Mouse (Mus musculus) CH12.LX (cell line): ENCODE results near the gene Mctp1. TPM values are rescaled to one million over a fixed set of nuclear protein-coding genes. Genes with fewer than 3 reads are reported as not detected.

Experiments
- DNase-seq: peaks from one replicate; pipeline ENCODE4 v3.0.0-alpha.2; 2013; ENCODE audit errors: extremely low read depth
- H3K27ac ChIP-seq: 2 replicates; pipeline ENCODE4 v1.5.1; 2012; ENCODE audit warnings: low read depth, mild to moderate bottlenecking, control low read depth, moderate library complexity; ENCODE audit not compliant: insufficient read depth
- H3K27me3 ChIP-seq: replicated peaks from 2 replicates; pipeline ENCODE3; 2012; ENCODE audit warnings: inconsistent platforms
- H3K36me3 ChIP-seq, 2 experiments: replicated peaks in 1 of 2; 2 replicates each; pipeline versions ENCODE3 to v1.6.1; 2012; ENCODE audit warnings: inconsistent platforms in 1 of 2, low read length in 1 of 2, mild to moderate bottlenecking in 1 of 2, mixed read lengths in 1 of 2, moderate library complexity in 1 of 2; ENCODE audit not compliant: control insufficient read depth in 1 of 2, insufficient read depth in 1 of 2
- H3K4me1 ChIP-seq, 2 experiments: 2 replicates each; pipeline ENCODE4 v1.6.1; 2012; ENCODE audit warnings: inconsistent platforms in 1 of 2, moderate library complexity in 1 of 2; ENCODE audit not compliant: insufficient read depth in 2 of 2, control insufficient read depth in 1 of 2
- H3K4me2 ChIP-seq: 2 replicates; pipeline ENCODE4 v1.6.1; 2012; ENCODE audit warnings: low read depth, mild to moderate bottlenecking, control low read depth; ENCODE audit not compliant: poor library complexity, insufficient read depth, severe bottlenecking
- H3K4me3 ChIP-seq, 3 experiments: fragments of 150-350 bp in 1 of 3; sonication (generic) in 1 of 3; replicated peaks in 1 of 3; 2 replicates each; pipeline versions ENCODE3 to v1.5.1; 2011 to 2012; ENCODE audit warnings: low read depth in 2 of 3, low read length in 2 of 3, mild to moderate bottlenecking in 2 of 3, moderate library complexity in 2 of 3, control low read depth in 1 of 3, improper control_type of control experiment in 1 of 3, inconsistent platforms in 1 of 3, mixed read lengths in 1 of 3; ENCODE audit not compliant: poor library complexity in 1 of 3
- H3K79me2 ChIP-seq: replicated peaks from 2 replicates; pipeline ENCODE4 v1.6.1; 2012; ENCODE audit warnings: mild to moderate bottlenecking, moderate library complexity; ENCODE audit not compliant: control insufficient read depth, poor library complexity, insufficient read depth, severe bottlenecking; ENCODE audit errors: extremely low read depth
- H3K9ac ChIP-seq: 2 replicates; pipeline ENCODE4 v1.6.1; 2012; ENCODE audit warnings: low read depth, mild to moderate bottlenecking, control low read depth, moderate library complexity; ENCODE audit not compliant: insufficient read depth
- H3K9me3 ChIP-seq: replicated peaks from 2 replicates; pipeline ENCODE3; 2012; ENCODE audit warnings: low read length, inconsistent platforms, mixed read lengths
- BHLHE40 ChIP-seq: IDR thresholded peaks from 2 replicates; pipeline ENCODE4 v1.6.1; 2011; ENCODE audit warnings: mild to moderate bottlenecking, low read depth, low read length, improper control_type of control experiment
- CHD1 ChIP-seq: IDR thresholded peaks from 2 replicates; pipeline ENCODE4 v1.6.1; 2012; ENCODE audit warnings: low read depth, low read length, improper control_type of control experiment, inconsistent platforms
- CHD2 ChIP-seq: IDR thresholded peaks from 2 replicates; pipeline ENCODE4 v1.6.1; 2011; ENCODE audit warnings: low read length, improper control_type of control experiment
- CTCF ChIP-seq, 2 experiments: IDR thresholded peaks in 1 of 2; conservative IDR thresholded peaks in 1 of 2; 2 replicates each; pipeline ENCODE4 v1.5.1; 2011 to 2012; ENCODE audit warnings: low read depth in 2 of 2, low read length in 2 of 2, improper control_type of control experiment in 1 of 2, inconsistent platforms in 1 of 2, mild to moderate bottlenecking in 1 of 2, moderate library complexity in 1 of 2
- E2F4 ChIP-seq: IDR thresholded peaks from 2 replicates; pipeline ENCODE4 v1.6.1; 2011; ENCODE audit warnings: low read depth, low read length, improper control_type of control experiment; ENCODE audit not compliant: insufficient replicate concordance
- ELF1 ChIP-seq: IDR thresholded peaks from 2 replicates; pipeline ENCODE4 v1.6.1; 2014; ENCODE audit warnings: low read depth, mild to moderate bottlenecking, inconsistent platforms, low read length, improper control_type of control experiment
- EP300 ChIP-seq: IDR thresholded peaks from 2 replicates; pipeline ENCODE4 v1.6.1; 2011; ENCODE audit warnings: low read length, improper control_type of control experiment
- ETS1 ChIP-seq: conservative IDR thresholded peaks from 2 replicates; pipeline ENCODE4 v1.6.1; 2012; ENCODE audit warnings: low read depth, mild to moderate bottlenecking, inconsistent platforms, low read length, improper control_type of control experiment, moderate library complexity
- GABPA ChIP-seq: IDR thresholded peaks from 2 replicates; pipeline ENCODE4 v1.6.1; 2012; ENCODE audit warnings: low read depth, low read length, improper control_type of control experiment, inconsistent platforms; ENCODE audit not compliant: insufficient replicate concordance
- HCFC1 ChIP-seq: IDR thresholded peaks from 2 replicates; pipeline ENCODE4 v1.6.1; 2012; ENCODE audit warnings: low read depth, mild to moderate bottlenecking, inconsistent platforms, low read length, improper control_type of control experiment
- IRF4 ChIP-seq: IDR thresholded peaks from 2 replicates; pipeline ENCODE4 v1.6.1; 2014; ENCODE audit warnings: low read depth, mild to moderate bottlenecking, inconsistent platforms, low read length, improper control_type of control experiment
- JUN ChIP-seq: IDR thresholded peaks from 2 replicates; pipeline ENCODE4 v1.6.1; 2011; ENCODE audit warnings: low read depth, mild to moderate bottlenecking, low read length, improper control_type of control experiment, moderate library complexity; ENCODE audit not compliant: insufficient read depth
- JUND ChIP-seq: conservative IDR thresholded peaks from 2 replicates; pipeline ENCODE4 v1.6.1; 2011; ENCODE audit warnings: low read depth, low read length, improper control_type of control experiment
- KAT2A ChIP-seq: IDR thresholded peaks from 2 replicates; pipeline ENCODE4 v1.6.1; 2012; ENCODE audit warnings: low read length, improper control_type of control experiment, inconsistent platforms; ENCODE audit not compliant: insufficient replicate concordance
- MAFK ChIP-seq: IDR thresholded peaks from 2 replicates; pipeline ENCODE4 v1.6.1; 2011; ENCODE audit warnings: low read length, improper control_type of control experiment; ENCODE audit not compliant: insufficient replicate concordance
- MAX ChIP-seq: IDR thresholded peaks from 2 replicates; pipeline ENCODE4 v1.6.1; 2011; ENCODE audit warnings: low read length, improper control_type of control experiment
- MAZ ChIP-seq: IDR thresholded peaks from 2 replicates; pipeline ENCODE4 v1.6.1; 2012; ENCODE audit warnings: low read depth, mild to moderate bottlenecking, inconsistent platforms, low read length, improper control_type of control experiment, moderate library complexity
- MEF2A ChIP-seq: IDR thresholded peaks from 2 replicates; pipeline ENCODE4 v1.6.1; 2014; ENCODE audit warnings: low read depth, mild to moderate bottlenecking, inconsistent platforms, low read length, improper control_type of control experiment, borderline replicate concordance
- MXI1 ChIP-seq: IDR thresholded peaks from 2 replicates; pipeline ENCODE4 v1.6.1; 2011; ENCODE audit warnings: mild to moderate bottlenecking, low read depth, low read length, improper control_type of control experiment
- MYC ChIP-seq: IDR thresholded peaks from 2 replicates; pipeline ENCODE4 v1.6.1; 2011; ENCODE audit warnings: low read depth, mild to moderate bottlenecking, improper control_type of control experiment, low read length
- NELFE ChIP-seq: IDR thresholded peaks from 2 replicates; pipeline ENCODE4 v1.6.1; 2011; ENCODE audit warnings: low read depth, low read length, improper control_type of control experiment
- NRF1 ChIP-seq: IDR thresholded peaks from 2 replicates; pipeline ENCODE4 v1.6.1; 2014; ENCODE audit warnings: low read depth, mild to moderate bottlenecking, inconsistent platforms, low read length, improper control_type of control experiment, moderate library complexity
- PAX5 ChIP-seq: IDR thresholded peaks from 2 replicates; pipeline ENCODE4 v1.6.1; 2012; ENCODE audit warnings: low read length, inconsistent platforms, mixed read lengths
- POLR2A ChIP-seq: IDR thresholded peaks from 2 replicates; pipeline ENCODE4 v1.6.1; 2011; ENCODE audit warnings: low read depth, mild to moderate bottlenecking, improper control_type of control experiment, low read length
- POLR2AphosphoS2 ChIP-seq: IDR thresholded peaks from 2 replicates; pipeline ENCODE4 v1.6.1; 2011; ENCODE audit warnings: low read depth, low read length, improper control_type of control experiment
- RAD21 ChIP-seq: IDR thresholded peaks from 2 replicates; pipeline ENCODE4 v1.6.1; 2011; ENCODE audit warnings: low read depth, mild to moderate bottlenecking, low read length, improper control_type of control experiment, moderate library complexity
- RCOR1 ChIP-seq: conservative IDR thresholded peaks from 2 replicates; pipeline ENCODE4 v1.6.1; 2012; ENCODE audit warnings: low read depth, mild to moderate bottlenecking, inconsistent platforms, low read length, improper control_type of control experiment
- SIN3A ChIP-seq: IDR thresholded peaks from 2 replicates; pipeline ENCODE4 v1.6.1; 2012; ENCODE audit warnings: low read length, improper control_type of control experiment, inconsistent platforms
- SMC3 ChIP-seq: IDR thresholded peaks from 2 replicates; pipeline ENCODE4 v1.6.1; 2011; ENCODE audit warnings: low read depth, low read length, improper control_type of control experiment
- TBP ChIP-seq: conservative IDR thresholded peaks from 2 replicates; pipeline ENCODE4 v1.6.1; 2011; ENCODE audit warnings: low read depth, low read length, improper control_type of control experiment
- TCF12 ChIP-seq: IDR thresholded peaks from 2 replicates; pipeline ENCODE4 v1.6.1; 2014; ENCODE audit warnings: low read depth, mild to moderate bottlenecking, inconsistent platforms, low read length, improper control_type of control experiment
- UBTF ChIP-seq: IDR thresholded peaks from 2 replicates; pipeline ENCODE4 v1.6.1; 2012; ENCODE audit warnings: low read depth, mild to moderate bottlenecking, inconsistent platforms, low read length, improper control_type of control experiment, moderate library complexity
- USF1 ChIP-seq: IDR thresholded peaks from 2 replicates; pipeline ENCODE4 v1.6.1; 2014; ENCODE audit warnings: low read depth, mild to moderate bottlenecking, inconsistent platforms, low read length, improper control_type of control experiment
- USF2 ChIP-seq: conservative IDR thresholded peaks from 2 replicates; pipeline ENCODE4 v1.6.1; 2011; ENCODE audit warnings: low read depth, low read length, improper control_type of control experiment
- ZC3H11A ChIP-seq: IDR thresholded peaks from 2 replicates; pipeline ENCODE4 v1.6.1; 2012; ENCODE audit warnings: low read depth, mild to moderate bottlenecking, inconsistent platforms, low read length, improper control_type of control experiment
- ZKSCAN1 ChIP-seq: IDR thresholded peaks from 2 replicates; pipeline ENCODE4 v1.6.1; 2012; ENCODE audit warnings: low read depth, inconsistent platforms, low read length, improper control_type of control experiment, borderline replicate concordance
- ZMIZ1 ChIP-seq: IDR thresholded peaks from 2 replicates; pipeline ENCODE4 v1.6.1; 2012; ENCODE audit warnings: low read depth, mild to moderate bottlenecking, inconsistent platforms, low read length, improper control_type of control experiment
- ZNF384 ChIP-seq: IDR thresholded peaks from 2 replicates; pipeline ENCODE4 v1.6.1; 2012; ENCODE audit warnings: low read depth, low read length, improper control_type of control experiment, inconsistent platforms
- dilution Hi-C: fragments of 300-500 bp; cut with MboI; formaldehyde crosslinking; loops from 2 replicates; pipeline ENCODE4 v1.14.3; 2020; ENCODE audit warnings: low sequenced_read_pairs; ENCODE audit not compliant: extremely low pct_unique_long_range_greater_than_20kb, extremely low pct_ligation_motif_present
- in situ Hi-C: fragments of 300-500 bp; cut with MboI; formaldehyde crosslinking; loops from 3 replicates; pipeline ENCODE4 v1.14.3; 2019; ENCODE audit warnings: low sequenced_read_pairs, low pct_ligation_motif_present, low pct_unique_long_range_greater_than_20kb, mixed read lengths
- polyA plus RNA-seq: library from polyadenylated mRNA; unstranded; fragments of >175 nt; gene quantifications from 2 replicates; pipeline ENCODE4 v1.2.1, GENCODE M21; 2012; ENCODE audit warnings: low read depth; ENCODE audit not compliant: insufficient read length
- total RNA-seq, 2 experiments: library from RNA; depleted of rRNA; stranded (reverse); fragments of 300-350 nt in 1 of 2; fragments of >200 nt in 1 of 2; gene quantifications; 2 replicates each; pipeline ENCODE4 v1.2.3; 2012 to 2014

Mctp1 gene
- total and polyA plus RNA-seq, 3 experiments, result 3.0 to 5.3 (median 3.7) TPM

GRCm38 (mm10) chr13:76810496-76810939, 426.2 kb downstream of the Mctp1 start:
- in situ Hi-C loops, result no loop called here
- H3K27ac ChIP-seq, result peak overlapping the region; percentile 70
- TF ChIP-seq MYC (peak; percentile 60; the same call in 1 of the 2 replicates), CHD2 (peak; percentile 81), TCF12 (peak; percentile 72), NELFE (no peak), ZKSCAN1 (no peak), MEF2A (peak; percentile 80; the same call in 1 of the 2 replicates), POLR2AphosphoS2 (no peak), ZMIZ1 (peak; percentile 40; the same call in 1 of the 2 replicates), USF1 (no peak), KAT2A (0 out of 2 replicates have a peak, but pooled peaks have one; percentile 58), JUN (peak; percentile 9; the same call in 1 of the 2 replicates), POLR2A (peak; percentile 45), NRF1 (no peak), JUND (0 out of 2 replicates have a peak, but pooled peaks have one; percentile 18), MAZ (peak; percentile 81), SMC3 (no peak), MAX (peak; percentile 57; the same call in 1 of the 2 replicates), MAFK (no peak), EP300 (no peak), HCFC1 (peak; percentile 34; the same call in 1 of the 2 replicates), CTCF (conservative IDR thresholded peaks at IDR 0.05 in 1 of 2, IDR thresholded peaks at IDR 0.05 in 1 of 2; ENCODE audit: low read depth in 2 of 2, low read length in 2 of 2) (no peak), IRF4 (peak; percentile 76), ZNF384 (no peak), E2F4 (no peak), TBP (no peak), ELF1 (peak; percentile 84), ETS1 (peak; percentile 54), USF2 (no peak), SIN3A (0 out of 2 replicates have a peak, but pooled peaks have one; percentile 58), CHD1 (no peak), UBTF (no peak), ZC3H11A (no peak), RCOR1 (peak; percentile 54; the same call in 1 of the 2 replicates), BHLHE40 (peak; percentile 68), RAD21 (no peak; the same call in 1 of the 2 replicates), PAX5 (no peak), GABPA (no peak), MXI1 (peak; percentile 37; the same call in 1 of the 2 replicates)
- no peaks in the 10 kb centered on the region for H3K9me3 ChIP-seq
- H3K4me2 ChIP-seq, result peak overlapping the region; percentile 51
- no peaks in the 10 kb centered on the region for H3K36me3 ChIP-seq
- H3K79me2 ChIP-seq, result no peaks in the 10 kb centered on the region
- no peaks in the 10 kb centered on the region for H3K27me3 ChIP-seq
- H3K4me1 ChIP-seq, result peaks cover 7 to 38% of the 10 kb centered on the region in 2 experiments; a peak in 3 of 4 replicates
- peak; percentile 76 for DNase-seq
- H3K9ac ChIP-seq, result peak overlapping the region; percentile 60
- dilution Hi-C loops, result no loop called here
- H3K4me3 ChIP-seq, result no peak overlapping the region
